Mouse (Mus musculus) limb, embryonic 14.5 days (tissue): Measurements from ENCODE around the gene Narf. TPM values are rescaled to one million over a fixed set of nuclear protein-coding genes. Genes with fewer than 3 reads are reported as not detected.

Experiments used
- ATAC-seq: fragments of 200-750 bp; cut with Nextera tagmentation; 2 replicates; pipeline ENCODE4 v1.8.0; 2017; ENCODE audit warnings: low read depth, moderate number of reproducible peaks, moderate TSS enrichment; ENCODE audit not compliant: low FRiP score
- DNase-seq: peaks from one replicate; pipeline ENCODE4 v3.0.0-alpha.2; 2015; ENCODE audit warnings: low spot score
- H3K27ac ChIP-seq: fragments of 300-500 bp; sonication (generic); replicated peaks from 2 replicates; pipeline ENCODE4 v1.5.1; 2014; ENCODE audit warnings: low read depth, mild to moderate bottlenecking, low read length, moderate library complexity, mixed read lengths
- H3K27me3 ChIP-seq: fragments of 300-500 bp; sonication (generic); 2 replicates; pipeline ENCODE4 v1.6.1; 2014; ENCODE audit warnings: low read length, mixed read lengths; ENCODE audit not compliant: control insufficient read depth, insufficient read depth
- H3K36me3 ChIP-seq: fragments of 300-500 bp; sonication (generic); 2 replicates; pipeline ENCODE4 v1.6.1; 2014; ENCODE audit warnings: mild to moderate bottlenecking, low read length, moderate library complexity, mixed read lengths; ENCODE audit not compliant: control insufficient read depth, insufficient read depth
- H3K4me1 ChIP-seq: fragments of 300-500 bp; sonication (generic); 2 replicates; pipeline ENCODE4 v1.6.1; 2014; ENCODE audit warnings: antibody characterized with exemption, low read length, mixed read lengths; ENCODE audit not compliant: control insufficient read depth, insufficient read depth
- H3K4me2 ChIP-seq: fragments of 300-500 bp; sonication (generic); replicated peaks from 2 replicates; pipeline ENCODE4 v1.6.1; 2014; ENCODE audit warnings: low read depth, mild to moderate bottlenecking, low read length, moderate library complexity; ENCODE audit not compliant: severe bottlenecking
- H3K4me3 ChIP-seq: fragments of 300-500 bp; sonication (generic); replicated peaks from 2 replicates; pipeline ENCODE4 v1.5.1; 2014; ENCODE audit warnings: low read length
- H3K9ac ChIP-seq: fragments of 300-500 bp; sonication (generic); 2 replicates; pipeline ENCODE4 v1.6.1; 2014; ENCODE audit warnings: mild to moderate bottlenecking, low read depth, low read length, moderate library complexity; ENCODE audit not compliant: severe bottlenecking
- H3K9me3 ChIP-seq: fragments of 300-500 bp; sonication (generic); 2 replicates; pipeline ENCODE4 v1.6.1; 2016; ENCODE audit warnings: low read length; ENCODE audit not compliant: control insufficient read depth
- POLR2A ChIP-seq: fragments of 200-500 bp; IDR thresholded peaks from 2 replicates; pipeline ENCODE4 v1.8.0; 2012; ENCODE audit warnings: inconsistent platforms, mild to moderate bottlenecking, moderate library complexity, borderline replicate concordance; ENCODE audit not compliant: insufficient read depth, insufficient read length; ENCODE audit errors: extremely low read depth
- WGBS: fragments of 180-500 bp; shearing (Covaris S2); extraction: QIAGEN DNeasy Blood & Tissue Kit; methylation state at CpG from one replicate; pipeline ENCODE4 v1.1.7; 2014; 5-methylcytosine and 5-hydroxymethylcytosine counted together
- polyA plus RNA-seq, 2 experiments: library from polyadenylated mRNA; depleted of rRNA in 1 of 2; stranded (reverse) in 1 of 2; unstranded in 1 of 2; fragments of >200 nt; fragmentation: Nextera tagmentation in 1 of 2; extraction: Ambion mirVana in 1 of 2; gene quantifications; 2 replicates each; pipeline versions ENCODE4 v1.2.1 to v1.2.3; 2012 to 2014

Gene Narf
- polyA plus RNA-seq (2012; rRNA removed), result 44.1 and 52.3 TPM in 2 replicates
- 49.4 and 58.5 TPM in 2 replicates for polyA plus RNA-seq (2014; fragmentation: Nextera tagmentation; extraction: Ambion mirVana)

GRCm38 (mm10) chr11:121236564-121237344, at the start of gene Narf:
Gene Narf, plus strand, starts transcription at chr11:121237253.
- H3K27ac ChIP-seq, result peak within 1 kb of the TSS; percentile 98
- peak; percentile 100 for ATAC-seq
- peak; percentile 100 for DNase-seq
- WGBS, result under 1% methylated on average over 50 of the region's 50 CpGs
- TF ChIP-seq POLR2A, result peak; percentile 97; the same call in 1 of the 2 replicates
- H3K27me3 ChIP-seq, result no peaks in the 10 kb centered on the region
- peak within 1 kb of the TSS; percentile 78 for H3K9ac ChIP-seq
- peaks cover 20% of the 10 kb centered on the region for H3K4me1 ChIP-seq
- no peaks in the 10 kb centered on the region for H3K9me3 ChIP-seq
- peak within 1 kb of the TSS; percentile 52 for H3K4me2 ChIP-seq
- H3K4me3 ChIP-seq, result peak within 1 kb of the TSS; percentile 68
- peaks cover 32% of the 10 kb centered on the region for H3K36me3 ChIP-seq

- Histone ChIP-seq H3K4me3 (no peak overlapping the region), H3K9me3 (no peaks in the 10 kb centered on the region), H3K4me2 (no peak overlapping the region), H3K36me3 (peaks cover 3% of the 10 kb centered on the region; the same call in 1 of the 2 replicates), H3K4me1 (no peaks in the 10 kb centered on the region), H3K27ac (no peak overlapping the region), H3K27me3 (no peaks in the 10 kb centered on the region), H3K9ac (no peak overlapping the region)
- 72% methylated on average over 3 of the region's 3 CpGs for WGBS
- TF ChIP-seq POLR2A, result no peak
- DNase-seq (peak; percentile 36), ATAC-seq (no peak)
Observed at GRCm38 (mm10) chr11:121189681-121190080, 47.4 kb upstream of the Narf start.

DNA sequence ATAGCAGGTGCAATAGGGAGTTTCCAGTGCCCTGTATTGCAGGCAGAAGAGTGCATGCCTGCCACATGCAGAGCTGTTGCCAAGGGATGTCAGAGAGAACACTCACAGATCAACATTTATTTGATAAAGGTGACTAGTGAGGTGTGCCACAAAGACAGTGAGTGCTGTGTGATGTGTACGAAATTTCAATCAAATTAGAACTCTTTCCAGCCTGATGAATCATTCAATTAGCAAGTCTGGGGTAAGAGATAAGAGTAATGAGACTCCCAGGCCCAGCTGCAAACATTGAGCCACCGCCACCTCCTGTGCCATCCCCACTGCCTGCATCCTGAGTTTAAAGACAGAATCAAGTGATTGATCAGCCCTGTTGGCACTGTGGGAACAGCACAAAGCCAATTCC, 44.3 kb upstream of the Narf start:
- no peaks in the 10 kb centered on the region for H3K4me1 ChIP-seq
- H3K27me3 ChIP-seq, result no peaks in the 10 kb centered on the region
- H3K27ac ChIP-seq, result no peak overlapping the region
- no peaks in the 10 kb centered on the region for H3K9me3 ChIP-seq
- DNase-seq, result no peak
- ATAC-seq, result no peak
- no peak overlapping the region for H3K4me3 ChIP-seq
- TF ChIP-seq POLR2A, result no peak
- no peak overlapping the region for H3K4me2 ChIP-seq
- 64% methylated on average over 2 of the region's 2 CpGs for WGBS
- no peak overlapping the region for H3K9ac ChIP-seq
- peaks cover 14% of the 10 kb centered on the region for H3K36me3 ChIP-seq

GRCm38 (mm10) chr11:121193415-121193814, 43.6 kb upstream of the Narf start:
- Histone ChIP-seq H3K4me3 (no peak overlapping the region), H3K9ac (no peak overlapping the region), H3K4me1 (no peaks in the 10 kb centered on the region), H3K27ac (no peak overlapping the region), H3K9me3 (no peaks in the 10 kb centered on the region), H3K27me3 (no peaks in the 10 kb centered on the region), H3K36me3 (peaks cover 14% of the 10 kb centered on the region), H3K4me2 (no peak overlapping the region)
- ATAC-seq, result no peak
- no peak for DNase-seq
- TF ChIP-seq POLR2A, result no peak
- 89% methylated on average over 3 of the region's 3 CpGs for WGBS

GRCm38 (mm10) chr11:121198622-121199021, 38.4 kb upstream of the Narf start:
- no peak for DNase-seq
- ATAC-seq, result no peak
- H3K9ac ChIP-seq, result no peak overlapping the region
- no peaks in the 10 kb centered on the region for H3K9me3 ChIP-seq
- H3K27ac ChIP-seq, result no peak overlapping the region
- H3K4me3 ChIP-seq, result no peak overlapping the region
- no peaks in the 10 kb centered on the region for H3K27me3 ChIP-seq
- WGBS, result 41% methylated on average over 2 of the region's 2 CpGs
- no peak overlapping the region for H3K4me2 ChIP-seq
- no peak for TF ChIP-seq POLR2A
- peaks cover 3% of the 10 kb centered on the region; the same call in 1 of the 2 replicates for H3K4me1 ChIP-seq
- peaks cover 11% of the 10 kb centered on the region for H3K36me3 ChIP-seq

- 79% methylated on average over 4 of the region's 4 CpGs for WGBS
- Histone ChIP-seq H3K9ac (no peak overlapping the region), H3K9me3 (no peaks in the 10 kb centered on the region), H3K27me3 (no peaks in the 10 kb centered on the region), H3K27ac (no peak overlapping the region), H3K4me2 (no peak overlapping the region), H3K4me3 (no peak overlapping the region), H3K36me3 (peaks cover 11% of the 10 kb centered on the region), H3K4me1 (peaks cover 6% of the 10 kb centered on the region; the same call in 1 of the 2 replicates)
- TF ChIP-seq POLR2A, result no peak
- ATAC-seq, result no peak
- DNase-seq, result no peak
Observed at GRCm38 (mm10) chr11:121199851-121200250, 37.2 kb upstream of the Narf start.
